Mouse (Mus musculus): Measurements from ENCODE around the gene Qtrt1.

- no peak for TF ChIP-seq CTCF (IDR thresholded peaks at IDR 0.05; ENCODE audit: low read depth, low read length)
- TF ChIP-seq POLR2A (IDR thresholded peaks at IDR 0.05; ENCODE audit: insufficient read depth, low read length), result no peak
- TF ChIP-seq EP300 (IDR thresholded peaks at IDR 0.05; ENCODE audit: insufficient read depth, low read depth, low read length), result no peak
These were observed 19.1 kb downstream of the Qtrt1 start for GRCm38 (mm10) chr9:21430724-21431123.
